Mouse (Mus musculus) embryonic fibroblast, embryonic 13.5 days (primary cell): ENCODE data around the gene Thbs4.

Experiments used
- CTCF ChIP-seq: IDR thresholded peaks from 2 replicates; pipeline ENCODE4 v1.5.1; 2011; ENCODE audit warnings: mild to moderate bottlenecking, control low read depth, low read length, moderate library complexity, borderline replicate concordance; ENCODE audit not compliant: insufficient read depth
- POLR2A ChIP-seq: IDR thresholded peaks from 2 replicates; pipeline ENCODE4 v1.6.1; 2011; ENCODE audit warnings: low read depth, mild to moderate bottlenecking, control low read depth, low read length, moderate library complexity

DNA sequence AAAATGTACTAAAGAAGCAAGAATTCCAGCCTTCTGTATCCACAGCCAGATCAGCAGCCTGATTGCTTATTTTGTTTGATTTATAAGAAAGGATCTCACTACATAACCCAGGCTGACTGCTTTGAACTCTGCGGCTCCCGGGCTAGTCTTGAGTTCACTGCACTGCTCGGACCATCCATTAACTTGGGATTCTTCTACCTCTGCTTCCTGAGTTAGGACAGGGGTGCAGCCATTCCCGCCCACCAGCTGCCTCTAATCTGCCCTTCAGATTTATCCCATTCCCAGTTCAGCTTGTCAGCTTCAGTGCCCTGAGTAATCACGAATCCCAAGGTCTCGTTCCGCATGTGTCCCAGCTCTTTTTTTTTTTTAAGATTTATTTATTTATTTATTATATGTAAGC is 90.4 kb downstream of the Thbs4 start:
- TF ChIP-seq POLR2A: no peak
- TF ChIP-seq CTCF: no peak
